Mouse (Mus musculus) embryonic facial prominence, embryonic 15.5 days (tissue): ENCODE data around the gene Gm8857. TPM values are rescaled to one million over a fixed set of nuclear protein-coding genes. Genes with fewer than 3 reads are reported as not detected.
"Not testable (repeated sequence)": the region's sequence is repeated elsewhere in the genome, so short reads cannot be mapped to it uniquely, and the experiment has no call there.

Experiments used
- ATAC-seq: fragments of 200-750 bp; cut with Nextera tagmentation; 2 replicates; pipeline ENCODE4 v1.8.0; 2017; ENCODE audit warnings: low read depth, moderate TSS enrichment; ENCODE audit not compliant: insufficient number of reproducible peaks, low FRiP score, low TSS enrichment
- H3K27ac ChIP-seq: fragments of 300-500 bp; sonication (generic); replicated peaks from 2 replicates; pipeline ENCODE4 v1.5.1; 2015; ENCODE audit warnings: mild to moderate bottlenecking, inconsistent platforms
- H3K27me3 ChIP-seq: fragments of 300-500 bp; sonication (generic); 2 replicates; pipeline ENCODE4 v1.6.1; 2015; ENCODE audit warnings: inconsistent platforms
- H3K36me3 ChIP-seq: fragments of 300-500 bp; sonication (generic); 2 replicates; pipeline ENCODE4 v1.6.1; 2015; ENCODE audit warnings: mild to moderate bottlenecking, inconsistent platforms
- H3K4me1 ChIP-seq: fragments of 300-500 bp; sonication (generic); 2 replicates; pipeline ENCODE4 v1.6.1; 2015; ENCODE audit warnings: inconsistent platforms
- H3K4me2 ChIP-seq: fragments of 300-500 bp; sonication (generic); replicated peaks from 2 replicates; pipeline ENCODE4 v1.6.1; 2015; ENCODE audit warnings: mild to moderate bottlenecking, inconsistent platforms
- H3K4me3 ChIP-seq: fragments of 300-500 bp; sonication (generic); replicated peaks from 2 replicates; pipeline ENCODE4 v1.5.1; 2015; ENCODE audit warnings: mild to moderate bottlenecking, inconsistent platforms
- H3K9ac ChIP-seq: fragments of 300-500 bp; sonication (generic); 2 replicates; pipeline ENCODE4 v1.6.1; 2015; ENCODE audit warnings: inconsistent platforms
- H3K9me3 ChIP-seq: fragments of 300-500 bp; sonication (generic); replicated peaks from 2 replicates; pipeline ENCODE4 v1.6.1; 2016; ENCODE audit warnings: inconsistent platforms
- WGBS: fragments of 180-500 bp; shearing (Covaris S2); methylation state at CpG from one replicate; pipeline ENCODE4 v1.1.7; 2015; 5-methylcytosine and 5-hydroxymethylcytosine counted together
- polyA plus RNA-seq: library from polyadenylated mRNA; unstranded; fragments of >200 nt; fragmentation: Nextera tagmentation; extraction: Ambion mirVana; gene quantifications from 2 replicates; pipeline ENCODE4 v1.2.1, GENCODE M21; 2015

The Gm8857 gene
- polyA plus RNA-seq = not detected in 2 replicates

GRCm38 (mm10) chr5:10947505-10947904, at the start of gene Gm8857, which contains the start of gene Gm8871:
TSS of gene Gm8857 (plus strand) at chr5:10947807.
TSS of gene Gm8871 (plus strand) at chr5:10947805.
- not testable (repeated sequence) for ATAC-seq
- 89% methylated on average over 2 of the region's 3 CpGs for WGBS

GRCm38 (mm10) chr5:10953512-10953911, 5.9 kb downstream of the Gm8857 start:
- H3K27ac ChIP-seq, H3K36me3 ChIP-seq, H3K4me2 ChIP-seq, H3K4me3 ChIP-seq, H3K27me3 ChIP-seq, H3K9ac ChIP-seq, H3K9me3 ChIP-seq, ATAC-seq, H3K4me1 ChIP-seq: not testable (repeated sequence)
- 73% methylated on average over 2 of the region's 2 CpGs for WGBS

More at GRCm38 (mm10) chr5:10947505-10947904, at the start of gene Gm8857, which contains the start of gene Gm8871:
- not testable (repeated sequence) for H3K9me3 ChIP-seq, H3K9ac ChIP-seq, H3K4me2 ChIP-seq, H3K27me3 ChIP-seq, H3K36me3 ChIP-seq, H3K27ac ChIP-seq, H3K4me1 ChIP-seq, H3K4me3 ChIP-seq

GRCm38 (mm10) chr5:10958057-10958456, 10.4 kb downstream of the Gm8857 start:
- H3K4me2 ChIP-seq, H3K9ac ChIP-seq, H3K27ac ChIP-seq, H3K9me3 ChIP-seq, H3K27me3 ChIP-seq, H3K4me1 ChIP-seq, H3K4me3 ChIP-seq, H3K36me3 ChIP-seq, ATAC-seq: not testable (repeated sequence)
- 92% methylated on average over 6 of the region's 8 CpGs for WGBS

Other genes starting within 250 kb of the Gm8857 start
- not detected in 2 replicates for gene Gm8871, start within 50 bp of the Gm8857 start, polyA plus RNA-seq
- not detected in 2 replicates for gene Gm8879, start 179.8 kb downstream of the Gm8857 start, polyA plus RNA-seq
- gene Gm5861, start 235.3 kb downstream of the Gm8857 start, polyA plus RNA-seq = not detected in 2 replicates